Mouse (Mus musculus): ENCODE data around the gene Pofut1.
"Not testable (repeated sequence)": the region's sequence is repeated elsewhere in the genome, so short reads cannot be mapped to it uniquely, and the experiment has no call there.

Pofut1 gene

GRCm38 (mm10) chr2:153239021-153239859 lies 2.1 kb upstream of the Pofut1 start:
- no peak for DNase-seq (ENCODE audit: low spot score in 2 of 2)

DNA sequence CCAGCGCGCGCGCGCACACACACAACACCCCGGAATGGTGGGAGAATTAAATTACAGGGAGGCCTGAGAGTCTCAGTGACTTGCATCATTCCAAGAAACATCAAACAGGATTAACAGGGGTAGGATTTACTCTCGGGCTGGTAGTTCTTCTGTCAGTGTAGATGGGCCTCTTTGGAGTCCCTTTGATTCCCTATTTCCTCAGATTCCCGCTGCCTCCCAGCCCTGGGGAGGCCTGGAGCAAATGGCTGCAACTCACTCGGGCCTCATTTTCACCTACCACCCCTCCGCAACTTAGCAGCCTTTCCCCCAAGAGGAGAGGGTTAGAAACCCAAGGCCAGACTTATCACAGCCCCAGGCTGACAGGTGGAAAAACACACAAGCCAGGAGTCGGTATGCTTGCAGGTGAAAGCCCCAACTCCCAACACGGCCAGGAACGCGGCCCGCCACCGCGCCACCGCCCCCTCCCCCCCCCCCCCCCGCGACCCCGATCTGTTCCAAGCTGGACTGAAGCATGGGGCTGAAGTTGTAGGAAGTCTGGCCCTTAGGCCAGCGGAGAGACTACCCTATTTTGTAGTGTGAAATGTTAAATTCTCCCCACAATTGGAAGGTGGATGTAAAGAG lies 1.4 kb upstream of the Pofut1 start:
- no peak for DNase-seq (ENCODE audit: low spot score in 2 of 2)

DNA sequence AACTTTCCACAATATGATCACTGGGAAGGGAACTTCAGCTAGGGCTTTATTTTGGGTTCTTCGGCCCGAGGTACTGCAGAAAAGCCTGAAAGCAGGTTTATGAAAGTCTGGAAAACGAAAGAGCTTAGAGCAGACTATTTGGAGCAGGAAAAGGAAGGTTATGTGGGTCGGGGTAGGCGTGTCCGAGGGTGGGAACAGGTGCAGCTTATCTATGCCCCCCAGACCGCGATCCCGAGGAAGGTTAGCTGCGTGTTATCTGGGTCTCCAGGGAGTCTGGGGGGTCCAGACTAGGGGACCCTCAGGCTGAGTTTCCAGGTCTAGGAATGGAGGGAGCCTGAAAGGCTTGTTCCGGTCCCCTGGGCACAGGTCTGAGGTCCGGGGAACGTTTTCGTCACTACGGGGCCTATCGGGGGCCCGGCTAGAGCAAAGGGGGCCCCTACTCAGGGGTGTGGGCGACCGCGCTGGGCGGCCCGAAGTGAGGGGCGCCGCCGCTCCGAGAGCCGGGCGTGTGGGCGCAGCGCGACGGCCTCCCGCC lies 565 bp upstream of the Pofut1 start:
- DNase-seq (ENCODE audit: low spot score in 2 of 2) = peak; percentile 45 to 52

GRCm38 (mm10) chr2:153242156-153242555 lies 823 bp downstream of the Pofut1 start:
- no peak for DNase-seq (ENCODE audit: low spot score in 2 of 2)

- no peak for DNase-seq (ENCODE audit: low spot score in 2 of 2)
Measured at GRCm38 (mm10) chr2:153249751-153250150, 8.4 kb downstream of the Pofut1 start.

GRCm38 (mm10) chr2:153256604-153257003 lies 15.3 kb downstream of the Pofut1 start:
- DNase-seq (ENCODE audit: low spot score in 2 of 2) = no peak

GRCm38 (mm10) chr2:153259030-153259863 lies 17.9 kb downstream of the Pofut1 start:
- DNase-seq (ENCODE audit: low spot score in 2 of 2) = peak in 1 of 2 experiments; percentile 35

- peak in 1 of 2 experiments; percentile 40 for DNase-seq (ENCODE audit: low spot score in 2 of 2)
Measured at GRCm38 (mm10) chr2:153259864-153260674, 18.7 kb downstream of the Pofut1 start.

- DNase-seq (ENCODE audit: low spot score in 2 of 2) = peak; percentile 58 to 71
Measured at GRCm38 (mm10) chr2:153263053-153263452, 21.7 kb downstream of the Pofut1 start.

DNA sequence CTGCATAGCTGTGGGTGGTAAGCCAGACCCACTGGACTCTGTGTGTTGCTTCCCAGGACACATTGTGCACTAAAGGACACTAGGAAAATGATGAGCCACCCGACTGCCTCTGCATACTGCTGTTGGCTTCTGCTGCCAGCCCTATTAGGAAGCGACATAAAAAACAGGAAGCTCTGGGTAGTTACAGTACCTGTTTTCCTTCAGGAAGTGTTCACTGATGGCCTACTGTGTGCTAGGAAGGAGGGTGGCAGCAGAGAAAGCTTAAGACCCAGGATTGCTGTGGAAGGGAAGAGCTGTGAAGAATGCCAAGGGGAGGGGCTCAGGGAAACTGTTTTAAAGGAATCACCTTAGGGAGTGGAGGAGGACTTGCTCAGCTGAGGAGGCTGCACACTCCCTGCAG lies 26.0 kb downstream of the Pofut1 start:
- no peak for DNase-seq (ENCODE audit: low spot score in 2 of 2)

- DNase-seq (ENCODE audit: low spot score in 2 of 2) = not testable (repeated sequence)
Measured at GRCm38 (mm10) chr2:153270231-153270915, 29.0 kb downstream of the Pofut1 start.

GRCm38 (mm10) chr2:153274200-153274918 lies 33.0 kb downstream of the Pofut1 start:
- DNase-seq (ENCODE audit: low spot score in 2 of 2) = not testable (repeated sequence)

DNA sequence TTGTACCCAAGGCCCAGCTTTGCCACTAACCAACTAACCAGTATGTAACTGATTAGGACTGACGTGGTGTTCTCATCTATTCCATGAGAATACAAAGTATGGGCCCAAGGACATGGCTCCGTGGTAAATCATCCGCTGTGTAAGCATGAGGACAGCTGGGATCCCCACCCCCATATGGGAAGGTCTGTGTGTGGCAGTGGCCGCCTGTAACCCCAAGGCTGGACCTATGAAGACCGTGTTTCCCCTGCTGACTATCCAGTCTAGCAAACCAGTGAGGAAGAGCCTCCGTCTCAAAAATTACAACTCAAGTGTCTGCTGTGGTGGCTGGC lies 33.5 kb downstream of the Pofut1 start:
- DNase-seq (ENCODE audit: low spot score in 2 of 2) = no peak

DNA sequence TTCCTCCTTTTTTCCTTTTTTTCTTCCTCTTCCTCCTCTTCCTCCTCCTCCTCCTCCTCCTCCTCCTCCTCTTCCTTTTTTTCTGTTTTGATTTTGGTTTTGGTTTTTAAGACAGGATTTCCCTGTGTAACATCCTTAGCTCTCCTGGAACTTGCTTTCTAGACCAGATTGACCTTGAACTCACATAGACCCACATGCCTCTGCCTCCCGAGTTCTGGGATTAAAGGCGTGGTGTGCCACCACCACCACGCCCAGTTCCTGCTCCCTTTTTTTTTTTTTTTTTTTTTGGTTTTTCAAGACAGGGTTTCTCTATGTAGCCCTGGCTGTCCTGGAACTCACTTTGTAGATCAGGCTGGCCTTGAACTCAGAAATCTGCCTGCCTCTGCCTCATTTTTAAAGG lies 34.2 kb downstream of the Pofut1 start:
- not testable (repeated sequence) for DNase-seq (ENCODE audit: low spot score in 2 of 2)

DNA sequence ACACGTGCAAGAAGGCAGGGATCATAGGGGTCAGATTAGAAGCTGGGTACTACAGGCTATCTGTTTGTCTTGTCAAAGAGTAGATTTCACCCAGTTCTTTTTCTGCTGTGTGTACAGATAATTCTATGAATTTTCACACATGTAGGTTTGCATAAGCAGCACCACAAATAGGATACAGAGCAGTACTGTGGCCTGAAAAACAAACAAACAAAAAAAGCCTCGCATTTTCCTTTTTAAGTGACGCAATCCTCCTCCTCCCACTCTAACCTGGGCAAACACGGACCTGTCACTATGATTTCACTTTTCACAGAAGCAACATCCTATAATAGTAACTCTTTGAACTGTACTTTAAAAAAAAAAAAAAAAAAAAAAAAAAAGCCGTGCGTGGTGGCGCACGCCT lies 35.1 kb downstream of the Pofut1 start:
- no peak for DNase-seq (ENCODE audit: low spot score in 2 of 2)

GRCm38 (mm10) chr2:153276846-153277245 lies 35.5 kb downstream of the Pofut1 start:
- not testable (repeated sequence) for DNase-seq (ENCODE audit: low spot score in 2 of 2)

- DNase-seq (ENCODE audit: low spot score in 2 of 2) = peak; percentile 51 to 61
Measured at GRCm38 (mm10) chr2:153278357-153278756, 37.0 kb downstream of the Pofut1 start.

- no peak for DNase-seq (ENCODE audit: low spot score in 2 of 2)
Measured at GRCm38 (mm10) chr2:153283919-153284318, 42.6 kb downstream of the Pofut1 start.

- DNase-seq (ENCODE audit: low spot score in 2 of 2) = no peak
Measured at GRCm38 (mm10) chr2:153286524-153286923, 45.2 kb downstream of the Pofut1 start.

DNA sequence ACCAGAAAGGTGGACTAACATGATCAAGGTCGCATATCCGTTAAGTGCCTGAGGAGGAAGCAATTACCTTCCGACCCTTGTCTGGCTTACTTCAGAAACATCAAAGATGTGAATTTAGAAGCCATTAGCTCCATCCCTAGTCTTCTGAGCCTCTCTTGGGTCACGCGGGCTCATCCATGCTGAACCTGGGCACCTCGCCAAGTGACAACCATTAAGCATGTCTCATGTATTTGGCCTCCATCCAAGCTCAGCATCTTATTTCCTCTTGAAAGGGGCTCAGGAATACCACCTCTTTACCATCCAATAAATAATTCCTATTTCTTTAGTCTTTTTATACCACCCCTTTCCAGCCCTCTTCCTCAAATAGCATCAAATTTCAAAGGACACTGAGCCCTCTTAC lies 46.5 kb downstream of the Pofut1 start:
- DNase-seq (ENCODE audit: low spot score in 2 of 2) = no peak

All from thymus, postnatal 10 days (tissue).